Mouse (Mus musculus) MEL (cell line): ENCODE data around the gene Pcsk2. TPM values are rescaled to one million over a fixed set of nuclear protein-coding genes. Genes with fewer than 3 reads are reported as not detected.

Experiments
- DNase-seq: peaks from one replicate; pipeline ENCODE4 v3.0.0; 2011; ENCODE audit warnings: low read depth, low spot score
- H3K27ac ChIP-seq: 2 replicates; pipeline ENCODE4 v1.5.1; 2012; ENCODE audit warnings: low read depth, mild to moderate bottlenecking, control low read depth, low read length, moderate library complexity; ENCODE audit not compliant: control insufficient read depth
- H3K27me3 ChIP-seq, 2 experiments: fragments of 150-350 bp in 1 of 2; sonication (generic) in 1 of 2; 2 replicates each; pipeline ENCODE4 v1.6.1; 2012; ENCODE audit warnings: low read length in 2 of 2, mild to moderate bottlenecking in 2 of 2, improper control_type of control experiment in 1 of 2, moderate library complexity in 1 of 2; ENCODE audit not compliant: insufficient read depth in 2 of 2, control insufficient read depth in 1 of 2
- H3K36me3 ChIP-seq, 2 experiments: 2 replicates each; pipeline ENCODE4 v1.6.1; 2012 to 2014; ENCODE audit warnings: low read length in 2 of 2, improper control_type of control experiment in 1 of 2, inconsistent platforms in 1 of 2, mild to moderate bottlenecking in 1 of 2; ENCODE audit not compliant: insufficient read depth in 2 of 2, control insufficient read depth in 1 of 2
- H3K4me1 ChIP-seq, 2 experiments: fragments of 150-350 bp in 1 of 2; sonication (generic) in 1 of 2; 2 replicates each; pipeline ENCODE4 v1.6.1; 2012; ENCODE audit warnings: low read length in 2 of 2, improper control_type of control experiment in 1 of 2, mild to moderate bottlenecking in 1 of 2; ENCODE audit not compliant: insufficient read depth in 2 of 2, control insufficient read depth in 1 of 2
- H3K4me3 ChIP-seq, 2 experiments: fragments of 150-350 bp in 1 of 2; sonication (generic) in 1 of 2; 2 replicates each; pipeline ENCODE4 v1.5.1; 2012; ENCODE audit warnings: low read depth in 2 of 2, low read length in 2 of 2, mild to moderate bottlenecking in 2 of 2, moderate library complexity in 2 of 2, control low read depth in 1 of 2, improper control_type of control experiment in 1 of 2; ENCODE audit not compliant: control insufficient read depth in 1 of 2, insufficient read depth in 1 of 2
- H3K79me2 ChIP-seq: 2 replicates; pipeline ENCODE4 v1.6.1; 2012; ENCODE audit warnings: mild to moderate bottlenecking, low read length, moderate library complexity; ENCODE audit not compliant: control insufficient read depth, poor library complexity, insufficient read depth
- H3K9ac ChIP-seq: 2 replicates; pipeline ENCODE4 v1.6.1; 2012; ENCODE audit warnings: low read depth, mild to moderate bottlenecking, control low read depth, low read length, moderate library complexity; ENCODE audit not compliant: control insufficient read depth, poor library complexity, severe bottlenecking
- H3K9me3 ChIP-seq: fragments of 150-350 bp; sonication (generic); replicated peaks from 2 replicates; pipeline ENCODE4 v1.6.1; 2012; ENCODE audit warnings: mild to moderate bottlenecking, low read length, improper control_type of control experiment, moderate library complexity; ENCODE audit not compliant: insufficient read depth
- BHLHE40 ChIP-seq: IDR thresholded peaks from 2 replicates; pipeline ENCODE4 v1.6.1; 2012; ENCODE audit warnings: low read depth, mild to moderate bottlenecking, inconsistent platforms, low read length, improper control_type of control experiment, borderline replicate concordance
- CTCF ChIP-seq, 3 experiments: IDR thresholded peaks in 2 of 3; conservative IDR thresholded peaks in 1 of 3; 2 replicates each; pipeline ENCODE4 v1.5.1; 2011 to 2012; ENCODE audit warnings: low read length in 3 of 3, low read depth in 2 of 3, mild to moderate bottlenecking in 2 of 3, improper control_type of control experiment in 1 of 3, inconsistent platforms in 1 of 3, mixed read lengths in 1 of 3, moderate library complexity in 1 of 3; ENCODE audit not compliant: control insufficient read depth in 1 of 3, insufficient read depth in 1 of 3, poor library complexity in 1 of 3, severe bottlenecking in 1 of 3
- E2F4 ChIP-seq: IDR thresholded peaks from 2 replicates; pipeline ENCODE4 v1.6.1; 2011; ENCODE audit warnings: low read depth, low read length, improper control_type of control experiment, borderline replicate concordance
- ELF1 ChIP-seq: IDR thresholded peaks from 2 replicates; pipeline ENCODE4 v1.6.1; 2014; ENCODE audit warnings: low read depth, mild to moderate bottlenecking, inconsistent platforms, low read length, improper control_type of control experiment, moderate library complexity
- GABPA ChIP-seq: IDR thresholded peaks from 2 replicates; pipeline ENCODE4 v1.6.1; 2012; ENCODE audit warnings: low read depth, mild to moderate bottlenecking, inconsistent platforms, low read length, improper control_type of control experiment, moderate library complexity
- MEF2A ChIP-seq: IDR thresholded peaks from 2 replicates; pipeline ENCODE4 v1.6.1; 2014; ENCODE audit warnings: low read depth, mild to moderate bottlenecking, inconsistent platforms, low read length, improper control_type of control experiment; ENCODE audit not compliant: poor library complexity, insufficient replicate concordance, severe bottlenecking; ENCODE audit errors: extremely low read depth
- MXI1 ChIP-seq: IDR thresholded peaks from 2 replicates; pipeline ENCODE4 v1.6.1; 2011; ENCODE audit warnings: mild to moderate bottlenecking, low read depth, low read length, improper control_type of control experiment
- MYC ChIP-seq: IDR thresholded peaks from 2 replicates; pipeline ENCODE4 v1.6.1; 2011; ENCODE audit warnings: low read depth, mild to moderate bottlenecking, low read length, improper control_type of control experiment, moderate library complexity
- NELFE ChIP-seq: IDR thresholded peaks from 2 replicates; pipeline ENCODE4 v1.6.1; 2011; ENCODE audit warnings: low read depth, low read length, improper control_type of control experiment
- POLR2AphosphoS2 ChIP-seq: IDR thresholded peaks from 2 replicates; pipeline ENCODE4 v1.6.1; 2011; ENCODE audit warnings: low read length, improper control_type of control experiment
- POLR2AphosphoS5 ChIP-seq: IDR thresholded peaks from 2 replicates; pipeline ENCODE4 v1.6.1; 2012; ENCODE audit warnings: low read depth, borderline replicate concordance, mild to moderate bottlenecking, inconsistent platforms, low read length, moderate library complexity, mixed read lengths
- RAD21 ChIP-seq: IDR thresholded peaks from 2 replicates; pipeline ENCODE4 v1.6.1; 2011; ENCODE audit warnings: mild to moderate bottlenecking, low read depth, low read length, improper control_type of control experiment
- RCOR1 ChIP-seq: IDR thresholded peaks from 2 replicates; pipeline ENCODE4 v1.6.1; 2012; ENCODE audit warnings: low read depth, mild to moderate bottlenecking, inconsistent platforms, low read length, improper control_type of control experiment
- SIN3A ChIP-seq: IDR thresholded peaks from 2 replicates; pipeline ENCODE4 v1.6.1; 2012; ENCODE audit warnings: low read length, improper control_type of control experiment, inconsistent platforms
- SMC3 ChIP-seq: IDR thresholded peaks from 2 replicates; pipeline ENCODE4 v1.6.1; 2011; ENCODE audit warnings: low read depth, low read length, improper control_type of control experiment
- UBTF ChIP-seq: IDR thresholded peaks from 2 replicates; pipeline ENCODE4 v1.6.1; 2012; ENCODE audit warnings: low read depth, mild to moderate bottlenecking, inconsistent platforms, low read length, improper control_type of control experiment, moderate library complexity, borderline replicate concordance; ENCODE audit not compliant: insufficient read depth
- ZC3H11A ChIP-seq: IDR thresholded peaks from 2 replicates; pipeline ENCODE4 v1.6.1; 2012; ENCODE audit warnings: low read depth, mild to moderate bottlenecking, inconsistent platforms, low read length, improper control_type of control experiment
- ZMIZ1 ChIP-seq: IDR thresholded peaks from 2 replicates; pipeline ENCODE4 v1.6.1; 2012; ENCODE audit warnings: low read depth, mild to moderate bottlenecking, inconsistent platforms, low read length, improper control_type of control experiment, moderate library complexity
- ZNF384 ChIP-seq: IDR thresholded peaks from 2 replicates; pipeline ENCODE4 v1.6.1; 2012; ENCODE audit warnings: low read depth, mild to moderate bottlenecking, inconsistent platforms, low read length, improper control_type of control experiment
- polyA plus RNA-seq, 2 experiments: library from polyadenylated mRNA; stranded (reverse) in 1 of 2; unstranded in 1 of 2; fragments of >175 nt in 1 of 2; fragments of >200 nt in 1 of 2; gene quantifications; 2 replicates each; pipeline versions ENCODE4 v1.2.1 to v1.2.4; 2012; ENCODE audit warnings: low replicate concordance in 2 of 2, low read depth in 1 of 2; ENCODE audit not compliant: insufficient read length in 2 of 2, insufficient read depth in 1 of 2, missing spikeins in 1 of 2
- total RNA-seq: library from RNA; depleted of rRNA; stranded (reverse); fragments of 300-350 nt; gene quantifications from 2 replicates; pipeline ENCODE4 v1.2.3, GENCODE M21; 2012

The Pcsk2 gene
- total and polyA plus RNA-seq, 3 experiments = not detected

- no peak for DNase-seq
- Histone ChIP-seq H3K4me1 (no peaks in the 10 kb centered on the region), H3K36me3 (no peaks in the 10 kb centered on the region), H3K9ac (no peak overlapping the region), H3K4me3 (no peak overlapping the region), H3K79me2 (no peaks in the 10 kb centered on the region), H3K27ac (no peak overlapping the region), H3K9me3 (no peaks in the 10 kb centered on the region), H3K27me3 (no peaks in the 10 kb centered on the region)
- no peak for TF ChIP-seq GABPA
- TF ChIP-seq ZNF384 = no peak
- TF ChIP-seq ZMIZ1 = no peak
- no peak for TF ChIP-seq NELFE
- TF ChIP-seq MXI1 = no peak
- no peak for TF ChIP-seq CTCF (IDR thresholded peaks at IDR 0.05 in 2 of 3, conservative IDR thresholded peaks at IDR 0.05 in 1 of 3; ENCODE audit: control insufficient read depth in 1 of 3, insufficient read depth in 1 of 3, low read depth in 2 of 3, low read length in 3 of 3, poor library complexity in 1 of 3, severe bottlenecking in 1 of 3)
- TF ChIP-seq MYC = no peak
- no peak for TF ChIP-seq POLR2AphosphoS2
- no peak for TF ChIP-seq ZC3H11A
- TF ChIP-seq SIN3A = no peak
- no peak for TF ChIP-seq RAD21
- no peak for TF ChIP-seq MEF2A
- no peak for TF ChIP-seq SMC3
- TF ChIP-seq POLR2AphosphoS5 = no peak
These were observed 97.3 kb downstream of the Pcsk2 start for GRCm38 (mm10) chr2:143643305-143643704.

GRCm38 (mm10) chr2:143644374-143644773, 98.4 kb downstream of the Pcsk2 start:
- Histone ChIP-seq H3K4me1 (no peaks in the 10 kb centered on the region), H3K27ac (no peak overlapping the region), H3K9me3 (no peaks in the 10 kb centered on the region), H3K4me3 (no peak overlapping the region), H3K27me3 (no peaks in the 10 kb centered on the region), H3K79me2 (no peaks in the 10 kb centered on the region), H3K36me3 (no peaks in the 10 kb centered on the region), H3K9ac (no peak overlapping the region)
- DNase-seq = no peak
- TF ChIP-seq UBTF (no peak), E2F4 (no peak), BHLHE40 (no peak), MEF2A (no peak), SMC3 (no peak), ELF1 (no peak), RAD21 (no peak), ZNF384 (no peak), RCOR1 (no peak)
